In the genomic region with DNA sequence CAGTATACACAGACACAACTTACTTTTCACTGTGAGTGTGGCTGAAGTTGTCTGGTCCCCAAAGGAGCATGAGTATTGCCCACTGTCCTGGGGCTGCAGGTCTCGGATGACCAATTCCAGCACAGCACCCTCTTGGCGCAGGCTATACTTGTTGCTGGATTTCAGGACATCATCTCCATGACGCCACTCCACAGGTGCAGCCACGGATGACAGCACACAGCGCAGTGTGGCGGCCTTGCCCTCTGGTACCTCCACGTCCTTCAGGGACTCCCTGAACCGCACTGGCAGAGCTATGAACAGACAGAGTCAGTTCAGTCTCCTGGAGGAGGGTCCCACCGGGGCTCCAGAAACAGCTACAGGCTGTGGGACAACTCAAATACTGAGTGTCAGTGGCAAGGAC, we compare ENCODE assay signal across 27 mouse cellular contexts.
DNase-seq lines count a peak whose midpoint lies in the region; ATAC-seq and TF ChIP-seq lines count a peak whose summit lies in the region.
"Had no signal": no experiment of that assay in that cellular context is flagged by ENCODE, and none has a peak within 500 bp of the region (broad histone marks: within the 10 kb centered on the region; RNA-seq: fewer than 3 reads in every experiment).

No protein-coding gene starts in this region.

- peak; percentile 79 for DNase-seq in heart, adult 11 months
- DNase-seq in heart, postnatal 10 days, result no peak
- no peak for DNase-seq in kidney, postnatal 0 days (ENCODE audit: low spot score)
- DNase-seq in kidney, postnatal 10 days, result no peak
- DNase-seq in midbrain, embryonic 10.5 days (ENCODE audit: low spot score), result no peak
- no peak for DNase-seq in midbrain, embryonic 11.5 days (ENCODE audit: low spot score, missing footprints)
- DNase-seq in thymus, adult 18-20 months, result no peak
- DNase-seq: adrenal gland, adult 2 months; adrenal gland, postnatal 14 days; B cell, adult 2 months; cerebellum, adult 11 months; cerebellum, adult 2 months; cerebellum, adult 9-11 months; cerebellum, postnatal 25 days; embryo, embryonic 11 days; gastrocnemius, postnatal 25 days; heart, adult 2 months had no signal

- no peaks in the 10 kb centered on the region for H3K9me3 ChIP-seq in kidney, postnatal 0 days (replicated peaks; ENCODE audit: low read length)
- H3K9me3 ChIP-seq in midbrain, embryonic 10.5 days (replicated peaks), result no peaks in the 10 kb centered on the region
- H3K9me3 ChIP-seq in midbrain, embryonic 11.5 days (ENCODE audit: control insufficient read depth, low read length), result no peaks in the 10 kb centered on the region
- H3K9me3 ChIP-seq: embryonic facial prominence, embryonic 10.5 days; embryonic facial prominence, embryonic 13.5 days; forebrain, embryonic 12.5 days; forebrain, embryonic 15.5 days; heart, embryonic 10.5 days; heart, embryonic 13.5 days had no signal

- no peaks in the 10 kb centered on the region for H3K4me1 ChIP-seq in kidney, postnatal 0 days (replicated peaks; ENCODE audit: insufficient read depth, low read length)
- peaks cover 17% of the 10 kb centered on the region for H3K4me1 ChIP-seq in midbrain, embryonic 10.5 days
- H3K4me1 ChIP-seq in midbrain, embryonic 11.5 days (ENCODE audit: control insufficient read depth, insufficient read depth, low read length), result peaks cover 6% of the 10 kb centered on the region; the same call in 1 of the 2 replicates
- H3K4me1 ChIP-seq: embryonic facial prominence, embryonic 10.5 days; forebrain, embryonic 15.5 days; heart, embryonic 10.5 days had no signal

- peak; percentile 65; the same call in 1 of the 2 replicates for ATAC-seq in kidney, postnatal 0 days (replicated peaks; ENCODE audit: low FRiP score, low read depth)
- no peak for ATAC-seq in midbrain, embryonic 11.5 days (ENCODE audit: low FRiP score)
- ATAC-seq: forebrain, embryonic 15.5 days; hindbrain, postnatal 0 days; inflammation-experienced regulatory T-cells, adult 6 months had no signal

- no peaks in the 10 kb centered on the region for H3K36me3 ChIP-seq in kidney, postnatal 0 days (ENCODE audit: insufficient read depth, low read length)
- H3K36me3 ChIP-seq in midbrain, embryonic 10.5 days, result no peaks in the 10 kb centered on the region
- H3K36me3 ChIP-seq in midbrain, embryonic 11.5 days (ENCODE audit: control insufficient read depth, insufficient read depth, low read length), result no peaks in the 10 kb centered on the region
- H3K36me3 ChIP-seq: embryonic facial prominence, embryonic 10.5 days; embryonic facial prominence, embryonic 13.5 days; forebrain, embryonic 12.5 days; forebrain, embryonic 15.5 days had no signal

- no peaks in the 10 kb centered on the region for H3K27me3 ChIP-seq in kidney, postnatal 0 days (ENCODE audit: insufficient read depth, low read length)
- H3K27me3 ChIP-seq in midbrain, embryonic 10.5 days (ENCODE audit: low read depth, poor library complexity, severe bottlenecking), result no peaks in the 10 kb centered on the region
- no peaks in the 10 kb centered on the region for H3K27me3 ChIP-seq in midbrain, embryonic 11.5 days (ENCODE audit: control insufficient read depth, insufficient read depth, low read length)
- H3K27me3 ChIP-seq: embryonic facial prominence, embryonic 13.5 days; forebrain, embryonic 12.5 days; forebrain, embryonic 15.5 days; heart, embryonic 13.5 days had no signal

- intact Hi-C loops in heart, postnatal 10 days (cut with DNase I), result no loop called here

- no peak for TF ChIP-seq CTCF in kidney, postnatal 0 days (IDR thresholded peaks at IDR 0.05; ENCODE audit: low read depth)

- H3K4me3 ChIP-seq in kidney, postnatal 0 days (replicated peaks; ENCODE audit: low read depth, low read length), result no peak overlapping the region
- H3K4me3 ChIP-seq in midbrain, embryonic 10.5 days, result no peak overlapping the region
- no peak overlapping the region for H3K4me3 ChIP-seq in midbrain, embryonic 11.5 days (ENCODE audit: low read depth, low read length)
- H3K4me3 ChIP-seq: embryonic facial prominence, embryonic 10.5 days; embryonic facial prominence, embryonic 13.5 days; erythroblast, embryonic 14.5 days; forebrain, embryonic 12.5 days; forebrain, embryonic 15.5 days; heart, adult 2 months; heart, embryonic 10.5 days; heart, embryonic 13.5 days had no signal

- no peak overlapping the region for H3K4me2 ChIP-seq in kidney, postnatal 0 days (ENCODE audit: low read length)
- no peak overlapping the region for H3K4me2 ChIP-seq in midbrain, embryonic 11.5 days
- H3K4me2 ChIP-seq: embryonic facial prominence, embryonic 13.5 days; forebrain, embryonic 12.5 days; forebrain, embryonic 15.5 days; heart, embryonic 13.5 days; hindbrain, embryonic 14.5 days had no signal

- no peak overlapping the region for H3K9ac ChIP-seq in kidney, postnatal 0 days (ENCODE audit: low read depth, low read length)
- H3K9ac ChIP-seq in midbrain, embryonic 11.5 days (ENCODE audit: low read length), result no peak overlapping the region
- H3K9ac ChIP-seq: embryonic facial prominence, embryonic 13.5 days; forebrain, embryonic 12.5 days; forebrain, embryonic 15.5 days; heart, embryonic 13.5 days; hindbrain, embryonic 14.5 days had no signal

- H3K27ac ChIP-seq in kidney, postnatal 0 days, result no peak overlapping the region
- peak overlapping the region; percentile 65 for H3K27ac ChIP-seq in midbrain, embryonic 10.5 days (replicated peaks)
- H3K27ac ChIP-seq in midbrain, embryonic 11.5 days (ENCODE audit: low read depth, low read length), result no peak overlapping the region
- H3K27ac ChIP-seq: embryonic facial prominence, embryonic 10.5 days; embryonic facial prominence, embryonic 13.5 days; forebrain, embryonic 12.5 days; forebrain, embryonic 15.5 days; heart, adult 2 months; heart, embryonic 10.5 days; heart, embryonic 13.5 days; hindbrain, embryonic 14.5 days; hindbrain, postnatal 0 days had no signal

- WGBS in kidney, postnatal 0 days, result 49% methylated on average over 9 of the region's 9 CpGs
- 83% methylated on average over 9 of the region's 9 CpGs for WGBS in midbrain, embryonic 10.5 days
- 81% methylated on average over 9 of the region's 9 CpGs for WGBS in midbrain, embryonic 11.5 days
